Mouse (Mus musculus) adrenal gland, postnatal 4 days (tissue): ENCODE data around the gene Ints7. TPM values are rescaled to one million over a fixed set of nuclear protein-coding genes. Genes with fewer than 3 reads are reported as not detected.

ENCODE experiments used
- DNase-seq, 2 experiments: peaks; one replicate each; pipeline ENCODE4 v3.0.0; 2021 to 2022; ENCODE audit warnings: low spot score in 2 of 2, mixed read lengths in 2 of 2
- total RNA-seq, 2 experiments: library from RNA; stranded (reverse); gene quantifications; 2 replicates each; pipeline ENCODE4 v1.2.3; 2021

Gene Ints7
- total RNA-seq, 2 experiments from 2014 or later, result 53.2 to 55.8 TPM

DNA sequence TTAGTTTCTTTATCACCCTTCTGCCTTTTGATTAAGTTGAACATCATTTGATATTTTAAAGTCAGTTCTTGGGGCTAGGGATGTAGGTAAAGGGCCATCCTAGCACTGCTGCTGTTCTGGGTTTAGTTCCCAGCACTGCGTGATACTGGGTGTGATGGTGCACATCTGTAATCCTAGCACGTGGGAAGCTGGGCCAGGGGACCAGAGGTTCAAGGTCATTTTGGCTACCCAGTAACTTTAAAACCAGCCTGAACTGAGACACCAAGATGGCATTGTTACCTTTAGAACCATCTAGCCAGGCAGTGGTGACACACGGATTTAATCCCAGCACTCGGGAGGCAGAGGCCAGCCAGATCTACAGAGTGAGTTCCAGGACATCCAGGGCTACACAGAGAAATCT, 8.4 kb downstream of the Ints7 start:
- no peak for DNase-seq

DNA sequence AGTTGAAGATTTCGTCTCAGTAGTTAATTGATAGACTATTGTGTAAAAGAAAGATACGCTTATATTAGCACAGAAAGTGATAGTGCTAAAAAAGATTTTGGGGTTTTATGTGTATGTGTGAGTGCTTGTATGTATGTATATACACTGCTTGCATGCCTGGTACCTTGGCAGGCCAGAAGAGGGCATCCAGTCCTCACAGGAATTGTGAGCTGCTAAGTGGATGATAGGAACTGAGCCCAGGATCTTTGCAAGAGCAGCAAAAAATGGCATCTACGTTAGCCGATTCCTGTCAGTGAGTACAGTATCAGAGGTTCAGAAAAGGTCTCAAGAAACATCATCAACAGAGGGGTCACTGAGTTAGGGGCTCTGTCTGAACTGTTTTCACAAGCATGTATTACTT, 9.0 kb downstream of the Ints7 start:
- DNase-seq, result no peak

DNA sequence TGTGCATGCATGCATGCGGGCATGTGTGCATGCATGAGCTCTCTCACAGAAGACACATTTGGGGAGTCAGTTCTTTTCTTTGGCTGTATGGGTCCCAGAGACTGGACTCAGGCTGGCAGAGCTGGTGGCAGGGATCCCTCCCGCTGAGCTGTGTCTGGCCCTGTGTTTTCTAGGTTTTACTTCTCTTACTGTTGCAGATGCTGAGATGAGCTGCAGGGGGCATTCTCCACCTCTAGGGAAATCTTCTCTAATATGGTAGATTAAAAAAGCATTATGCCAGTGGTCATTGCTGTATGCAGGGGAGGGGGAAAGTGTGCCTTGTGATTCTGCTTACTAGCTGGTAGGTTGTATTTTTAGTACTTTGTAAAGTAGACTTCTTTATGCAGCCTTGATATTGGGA, 10.3 kb downstream of the Ints7 start:
- DNase-seq, result no peak

DNA sequence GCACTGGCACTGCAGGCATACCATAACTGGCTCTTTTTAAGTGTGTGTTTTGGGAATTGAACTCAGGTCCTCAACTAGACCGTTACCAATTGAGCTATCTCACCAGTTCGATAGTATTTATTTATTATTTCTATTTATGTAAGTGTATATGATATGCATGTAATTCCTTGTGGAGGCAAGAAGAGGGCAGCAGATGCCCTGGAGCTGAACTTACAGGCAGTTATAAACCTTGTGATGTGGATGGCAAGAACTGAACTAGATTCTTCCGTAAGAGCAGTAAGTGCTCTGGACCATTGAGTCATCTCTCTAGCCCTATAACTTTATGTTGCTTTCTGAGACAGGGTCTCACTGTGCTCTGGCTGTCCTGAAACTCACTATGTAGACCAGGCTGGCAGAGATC, 11.6 kb downstream of the Ints7 start:
- no peak for DNase-seq

DNA sequence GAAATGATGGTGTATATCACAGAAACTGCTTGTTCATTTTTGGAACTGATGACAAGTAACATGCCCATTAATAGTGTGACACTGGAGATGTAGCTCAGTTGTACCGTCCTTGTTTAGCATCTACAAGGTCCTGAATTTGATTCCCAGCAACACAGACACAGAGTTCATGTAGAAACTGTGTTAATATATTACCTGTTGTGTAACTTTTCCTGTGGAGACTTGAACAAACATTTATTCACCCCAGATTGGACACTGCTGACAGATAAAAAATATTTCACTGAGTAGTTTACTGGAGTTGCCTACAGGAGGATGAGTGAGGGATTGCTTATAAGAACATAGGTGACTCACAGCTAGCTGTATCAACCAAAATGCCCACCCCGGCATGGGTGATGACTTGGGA, 13.3 kb downstream of the Ints7 start:
- no peak for DNase-seq

DNA sequence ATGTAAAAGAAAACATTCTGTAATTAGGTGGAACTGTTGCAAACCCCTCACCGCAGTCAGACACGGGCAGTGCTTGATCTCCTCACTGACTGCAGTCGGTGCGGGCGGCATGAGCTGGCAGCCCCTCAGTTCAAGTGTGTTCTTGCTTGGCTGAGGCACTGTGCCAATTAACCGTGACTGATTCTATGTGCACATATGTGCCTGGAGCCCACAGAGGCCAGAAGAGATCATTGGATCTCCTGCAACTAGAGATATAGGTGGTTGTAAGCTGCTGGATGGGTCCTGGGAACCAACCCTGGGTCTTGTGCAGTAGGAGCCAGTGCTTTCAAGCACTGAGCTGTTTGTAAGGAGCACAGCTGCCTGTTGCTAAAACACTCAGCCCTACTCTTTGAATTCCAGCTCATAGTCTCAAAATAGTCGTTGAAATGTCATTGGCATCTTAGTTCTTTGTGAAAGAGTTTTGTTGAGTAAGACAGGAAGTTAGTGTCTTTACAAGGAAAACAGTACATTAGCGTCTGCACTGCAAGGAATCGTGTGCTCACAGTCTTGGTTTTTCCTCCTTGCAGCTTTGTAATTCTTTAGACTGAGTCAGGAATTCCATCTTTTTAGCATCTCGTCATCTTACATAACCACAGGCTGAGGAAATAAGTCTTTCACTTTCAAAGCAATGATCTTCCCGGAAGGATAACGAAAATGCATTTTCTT, 16.7 kb downstream of the Ints7 start:
- DNase-seq, result no peak

DNA sequence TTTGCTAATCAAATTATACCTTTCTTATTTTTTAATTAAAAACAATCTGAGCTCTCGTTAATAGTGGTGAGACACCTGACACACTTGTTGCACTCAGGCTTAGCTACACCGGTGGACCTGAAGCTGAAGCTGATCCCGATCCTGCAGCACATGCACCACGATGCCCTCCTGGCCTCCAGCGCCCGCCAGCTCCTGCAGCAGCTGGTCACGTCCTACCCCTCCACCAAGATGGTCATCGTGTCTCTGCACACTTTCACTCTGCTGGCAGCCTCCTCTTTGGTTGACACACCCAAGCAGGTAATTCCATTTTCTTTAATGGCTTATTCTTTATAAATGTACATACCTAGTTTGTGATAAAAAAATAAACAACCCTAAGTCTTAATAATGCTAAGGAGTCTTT, 20.6 kb downstream of the Ints7 start:
- DNase-seq, result no peak

DNA sequence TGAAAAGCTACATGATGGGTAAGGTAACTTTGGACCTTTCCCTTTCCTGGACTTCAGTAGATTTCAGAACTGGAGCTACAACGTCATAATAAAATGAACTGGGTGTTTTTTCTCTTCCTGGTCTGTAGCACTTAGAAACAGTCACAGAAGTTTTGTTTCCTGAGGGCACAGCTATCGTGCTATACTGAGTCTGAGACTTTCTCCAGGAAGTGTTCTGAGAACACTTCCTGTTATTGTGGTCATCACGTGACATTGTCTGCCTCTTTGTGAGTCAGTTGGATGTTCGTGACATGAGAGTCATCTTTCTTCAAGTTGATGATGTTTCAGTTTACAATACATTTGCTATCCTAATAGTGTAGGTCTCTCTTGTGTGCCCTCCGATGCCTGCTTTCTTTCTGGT, 23.8 kb downstream of the Ints7 start:
- no peak for DNase-seq

DNA sequence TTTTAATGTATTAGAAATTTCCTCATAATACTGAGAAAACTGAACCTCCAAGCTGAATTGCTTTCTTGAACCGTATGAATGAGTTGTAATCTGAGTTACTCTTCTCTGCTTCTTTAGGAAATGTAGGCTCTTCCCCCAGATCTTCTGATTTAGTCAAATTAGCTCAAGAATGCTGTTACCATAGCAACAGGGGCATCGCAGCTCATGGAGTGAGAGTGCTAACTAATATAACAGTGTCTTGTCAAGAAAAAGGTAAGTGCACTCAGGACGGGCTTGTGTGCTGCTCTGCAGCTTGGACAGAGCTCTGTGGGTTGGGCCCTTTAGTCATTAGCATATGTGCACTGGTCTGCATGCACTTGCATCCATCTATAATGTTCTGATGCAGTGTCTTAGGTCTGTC, 29.3 kb downstream of the Ints7 start:
- DNase-seq, result no peak

DNA sequence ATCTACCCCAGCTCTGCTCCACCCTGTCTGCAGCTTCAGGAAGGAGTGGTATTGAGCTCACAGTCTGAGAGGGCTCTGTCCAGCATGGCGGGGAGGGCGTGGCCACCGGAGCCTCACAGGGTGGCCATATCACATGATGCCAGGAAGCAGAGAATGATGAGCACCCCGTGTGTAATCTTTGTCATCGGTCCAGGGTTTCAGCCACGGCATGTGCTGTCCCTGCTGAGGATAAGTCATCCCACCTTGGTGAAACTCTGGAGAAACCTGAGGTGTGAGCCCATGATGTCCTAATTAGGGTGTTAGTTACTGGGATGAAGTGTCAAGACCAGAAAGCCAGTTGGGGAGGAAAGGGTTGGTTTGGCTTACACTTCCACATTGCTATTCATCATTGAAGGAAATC, 33.6 kb downstream of the Ints7 start:
- no peak for DNase-seq

DNA sequence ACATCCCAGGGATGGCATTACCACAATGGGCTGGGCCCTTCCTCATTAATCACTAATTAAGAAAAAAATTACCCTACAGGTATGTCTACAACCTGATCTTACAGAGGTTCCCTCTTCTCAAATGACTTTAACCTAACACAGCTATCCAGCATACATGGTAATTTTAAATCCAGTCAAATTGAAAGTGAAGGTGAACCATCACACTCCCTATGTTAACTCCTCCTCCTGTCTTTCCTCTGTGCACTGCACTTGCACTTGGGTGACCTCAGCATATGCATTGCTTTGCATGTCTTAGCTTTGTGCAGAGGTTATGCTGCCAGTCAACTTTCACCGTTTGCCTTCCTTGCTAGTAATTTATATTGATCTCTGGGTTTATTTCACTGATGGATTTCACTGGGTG, 34.1 kb downstream of the Ints7 start:
- DNase-seq, result no peak

DNA sequence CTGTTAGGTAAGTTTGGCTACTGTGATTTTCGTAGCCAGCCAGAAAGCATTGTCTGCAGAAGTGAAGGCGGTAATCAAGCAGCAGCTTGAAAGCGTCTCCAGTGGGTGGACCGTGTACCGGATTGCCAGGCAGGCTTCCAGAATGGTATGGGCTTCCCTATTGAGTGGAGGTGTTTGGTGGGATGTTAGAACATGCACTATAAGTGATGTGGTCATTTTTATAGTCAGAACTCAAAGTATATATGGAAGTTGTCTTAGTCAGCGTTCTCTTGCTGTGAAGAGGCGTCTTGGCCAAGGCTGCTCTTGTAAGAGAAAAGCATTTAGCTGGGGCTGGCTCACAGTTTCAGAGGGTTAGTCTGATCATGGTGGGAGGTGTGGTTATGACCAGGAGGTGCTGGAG, 34.9 kb downstream of the Ints7 start:
- DNase-seq, result no peak

DNA sequence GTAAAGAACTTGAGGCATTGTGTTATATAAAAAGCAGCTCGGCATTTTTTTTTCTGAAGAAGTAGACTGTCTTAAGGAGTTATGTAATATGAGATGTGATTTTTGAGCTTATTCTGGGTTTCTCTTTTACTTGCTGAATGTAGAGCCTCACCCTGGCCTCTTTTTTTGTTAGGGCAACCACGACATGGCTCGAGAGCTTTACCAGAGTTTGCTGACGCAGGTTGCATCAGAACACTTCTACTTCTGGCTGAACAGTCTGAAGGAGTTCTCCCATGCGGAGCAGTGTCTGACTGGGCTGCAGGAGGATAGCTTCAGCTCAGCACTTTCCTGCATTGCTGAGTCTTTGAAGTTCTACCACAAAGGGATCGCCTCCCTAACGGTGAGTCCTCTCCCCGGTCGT, 36.2 kb downstream of the Ints7 start:
- DNase-seq, result no peak

DNA sequence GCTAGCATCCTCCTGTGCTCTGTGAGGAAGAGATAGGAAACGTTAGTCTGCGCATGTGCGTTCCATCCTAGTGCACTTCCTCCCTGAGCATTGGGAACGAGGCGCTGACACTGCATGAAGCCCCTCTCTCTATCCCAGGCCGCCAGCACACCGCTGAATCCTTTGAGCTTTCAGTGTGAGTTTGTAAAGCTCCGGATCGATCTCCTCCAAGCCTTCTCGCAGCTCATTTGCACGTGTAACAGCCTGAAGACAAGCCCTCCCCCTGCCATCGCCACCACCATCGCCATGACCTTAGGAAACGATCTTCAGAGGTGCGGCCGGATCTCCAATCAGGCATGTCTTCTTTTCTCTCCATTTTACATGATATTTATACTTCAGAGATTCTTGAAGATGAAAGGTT, 37.4 kb downstream of the Ints7 start:
- DNase-seq, result no peak

DNA sequence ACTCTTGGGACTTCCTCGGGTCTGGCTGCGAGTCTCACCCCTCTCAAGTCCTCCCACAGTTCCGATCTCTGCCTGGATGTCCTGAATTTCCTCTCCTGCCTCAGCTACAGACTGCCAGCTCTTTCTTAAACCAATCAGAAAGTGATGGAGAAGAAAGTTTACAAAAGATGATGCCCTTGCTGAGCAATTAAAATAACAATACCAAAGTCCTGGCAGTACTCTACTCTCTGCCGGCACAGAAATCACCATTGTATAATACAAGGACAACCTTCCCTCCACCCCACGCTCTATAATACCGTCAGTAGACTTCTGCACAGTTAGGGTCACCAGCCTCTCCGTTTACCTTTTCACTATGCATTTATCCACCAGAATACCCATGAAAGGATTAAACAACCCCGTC, 40.8 kb downstream of the Ints7 start:
- DNase-seq, result no peak

DNA sequence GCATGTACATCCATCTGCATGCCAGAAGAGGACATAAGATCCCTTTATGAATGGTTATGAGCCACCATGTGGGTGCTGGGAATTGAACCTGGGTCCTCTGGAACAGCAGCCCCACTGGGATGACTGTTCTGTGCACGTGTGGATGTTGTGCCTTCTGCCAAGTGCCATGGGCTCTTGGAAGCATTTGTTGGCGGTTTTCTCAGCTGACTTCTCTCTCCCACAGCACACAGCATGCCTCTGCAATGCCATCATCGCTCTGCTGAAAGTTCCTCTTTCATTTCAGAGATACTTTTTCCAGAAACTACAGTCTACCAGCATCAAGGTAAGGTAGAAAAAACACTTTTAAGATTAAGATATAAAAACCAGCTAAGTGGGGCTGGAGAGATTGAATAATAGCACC, 42.2 kb downstream of the Ints7 start:
- DNase-seq, result no peak

DNA sequence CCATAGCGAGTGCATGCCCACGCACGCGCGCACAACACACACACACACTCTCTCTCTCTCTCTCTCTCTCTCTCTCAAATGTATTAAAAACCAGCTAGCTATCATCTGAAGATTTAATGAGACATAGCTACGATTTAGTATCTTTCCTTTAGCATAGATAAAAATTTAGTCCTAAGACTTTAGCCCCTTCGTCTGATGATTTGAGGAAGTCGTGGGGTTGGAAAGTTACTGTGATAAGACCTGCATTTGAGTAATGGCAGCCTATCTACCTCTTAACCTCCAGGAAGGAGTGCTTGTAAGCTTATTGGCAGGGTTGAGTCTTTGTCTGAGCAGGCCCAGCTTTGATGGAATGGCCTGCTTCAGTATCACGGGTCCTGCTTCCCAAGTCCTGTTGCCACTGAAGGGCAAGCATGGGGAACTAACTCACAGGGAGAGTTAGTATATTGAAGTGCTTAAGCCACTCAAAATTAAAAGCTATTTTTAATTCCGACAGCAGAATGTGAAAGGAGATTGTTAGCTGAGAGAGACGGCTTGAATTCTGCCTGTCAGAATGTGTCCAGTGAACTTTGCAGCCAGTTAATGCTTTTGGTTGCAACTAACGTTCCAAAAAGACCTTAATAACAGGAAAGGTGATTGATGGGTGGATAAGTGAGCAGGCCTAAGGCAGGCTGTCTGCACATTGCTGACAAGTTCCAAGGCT, 42.8 kb downstream of the Ints7 start:
- DNase-seq, result no peak

DNA sequence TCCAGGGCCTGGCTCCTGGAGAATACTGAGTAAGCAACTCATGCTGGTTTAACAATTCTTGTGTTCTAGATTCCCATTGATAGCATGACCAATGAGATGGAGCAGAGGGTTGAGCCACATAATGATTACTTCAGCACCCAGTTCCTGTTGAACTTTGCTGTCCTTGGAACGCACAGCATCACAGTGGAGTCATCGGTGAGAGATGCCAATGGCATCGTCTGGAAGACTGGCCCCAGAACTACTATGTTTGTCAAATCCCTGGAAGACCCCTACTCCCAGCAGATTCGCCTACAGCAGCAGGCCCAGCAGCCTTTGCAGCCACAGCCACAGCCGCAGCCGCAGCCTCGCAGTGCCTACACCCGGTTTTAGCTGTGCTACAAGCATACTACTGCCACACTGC, 45.7 kb downstream of the Ints7 start:
- DNase-seq, result no peak

DNA sequence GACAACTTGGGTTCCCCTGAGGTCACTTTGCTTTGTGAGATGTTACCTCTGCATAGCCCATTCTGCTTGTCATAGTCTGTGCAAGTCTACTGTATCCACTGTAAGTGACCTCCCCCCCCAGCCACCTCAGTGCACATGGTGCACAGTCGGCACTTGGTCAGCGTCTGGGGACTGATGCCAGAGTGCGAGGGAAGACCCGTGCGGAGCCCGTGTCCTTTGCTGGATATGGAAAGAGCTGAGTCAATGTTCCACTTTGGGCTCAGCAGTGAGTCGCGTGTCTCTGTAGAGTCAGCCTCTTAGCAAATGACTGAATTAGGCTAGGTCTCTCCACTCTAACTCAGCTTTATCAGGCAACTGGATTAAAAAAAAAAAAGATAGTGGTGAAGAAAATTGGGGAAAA, 47.4 kb downstream of the Ints7 start:
- no peak for DNase-seq

DNA sequence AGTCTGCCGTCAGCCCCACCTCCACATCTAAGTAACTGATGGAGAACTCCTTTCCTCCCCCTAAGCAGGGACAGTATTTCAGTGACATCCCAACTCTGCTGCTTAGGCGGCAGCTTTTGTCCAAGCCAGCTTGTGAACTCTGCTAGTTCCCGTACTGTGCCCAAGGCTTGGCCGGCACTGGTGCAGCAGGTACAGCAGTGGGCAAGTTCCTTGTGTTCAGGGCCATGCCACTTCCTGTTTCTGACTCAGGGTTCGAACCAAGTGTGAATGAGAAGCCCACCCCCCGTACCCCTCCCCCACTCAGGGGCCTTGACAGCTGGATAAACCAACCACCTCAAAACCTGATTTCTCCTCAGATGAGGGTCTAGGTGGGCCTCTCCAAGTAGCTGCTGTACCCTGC, 49.1 kb downstream of the Ints7 start:
- DNase-seq, result no peak

DNA sequence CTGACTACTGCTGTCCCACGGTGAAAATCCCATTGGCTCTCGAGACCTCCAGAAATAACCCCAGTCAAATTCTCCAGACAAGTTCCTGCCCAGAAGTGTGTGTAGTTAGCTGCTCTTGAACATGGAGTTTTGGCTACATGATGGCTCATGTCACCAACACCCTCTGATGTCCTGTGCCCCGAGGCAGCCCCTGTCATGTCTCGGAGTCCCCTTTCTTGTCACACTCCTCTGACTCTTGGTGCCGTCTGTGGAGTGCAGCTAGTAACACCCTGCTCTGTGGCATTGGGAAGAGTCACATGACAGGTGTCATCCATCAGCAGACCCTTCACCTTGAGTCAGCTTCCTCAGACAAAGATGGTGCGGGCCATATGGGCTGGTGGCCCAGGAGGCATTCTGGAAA, 49.6 kb downstream of the Ints7 start:
- DNase-seq, result no peak

DNA sequence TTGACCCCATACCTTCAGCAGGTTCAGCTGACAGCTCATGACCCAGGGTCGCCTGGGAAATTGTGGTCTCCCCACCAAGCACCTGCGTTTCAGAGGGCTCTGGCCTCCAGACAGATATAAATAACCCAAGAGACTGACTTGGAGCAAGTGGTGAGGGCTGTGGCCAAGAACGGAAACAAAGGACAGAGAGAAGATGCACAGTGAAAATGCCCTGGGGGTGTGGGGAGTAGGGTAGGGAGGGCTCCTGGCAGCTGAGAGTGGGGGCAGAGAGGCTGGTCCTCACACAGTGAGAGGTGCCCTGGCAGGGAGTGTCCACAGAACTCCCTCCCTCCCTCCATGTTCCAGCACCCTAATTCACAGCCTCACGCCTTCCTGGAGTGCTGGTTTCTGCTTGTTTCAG, 50.2 kb downstream of the Ints7 start:
- DNase-seq, result no peak

DNA sequence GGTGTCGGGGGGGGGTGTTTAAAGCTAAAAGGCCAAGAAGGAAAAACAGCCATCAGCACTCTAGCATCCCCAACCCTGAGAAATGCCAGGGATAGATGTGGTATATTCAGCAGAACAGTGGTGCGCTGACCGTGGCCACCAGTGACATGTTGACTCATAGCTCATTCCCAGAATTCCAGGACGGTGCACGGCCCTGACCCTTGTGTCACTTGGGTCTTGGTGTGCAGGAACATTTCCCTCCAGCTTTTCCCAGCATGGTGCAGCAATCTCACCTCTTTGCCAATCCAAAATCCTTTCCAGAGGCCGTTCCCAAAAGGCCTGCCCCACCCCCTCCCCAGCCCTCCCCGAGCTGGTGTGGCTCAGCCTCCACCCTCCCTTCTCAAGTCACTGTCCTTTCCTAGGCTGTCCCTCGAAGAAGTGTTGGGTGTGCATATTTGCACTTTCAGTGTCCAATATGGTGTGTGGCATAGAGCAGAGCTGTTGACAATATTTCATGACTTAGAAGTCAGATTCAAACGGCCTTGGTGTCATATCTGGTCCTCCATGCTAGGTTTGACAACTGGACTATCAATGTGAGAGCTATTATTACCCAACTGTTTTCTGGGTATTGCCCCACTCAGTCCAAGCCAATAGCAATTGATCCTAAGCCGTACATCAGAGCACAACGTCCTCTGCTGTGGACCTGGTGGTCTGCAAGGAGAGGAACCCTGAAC, 53.2 kb downstream of the Ints7 start:
- no peak for DNase-seq
